Mouse (Mus musculus) cerebellum, postnatal 10 days (tissue): Measurements from ENCODE around the gene Ntrk2.

Source experiments
- DNase-seq, 2 experiments: peaks; one replicate each; pipeline ENCODE4 v3.0.0; 2021; ENCODE audit warnings: mixed read lengths in 2 of 2

Gene Ntrk2

DNA sequence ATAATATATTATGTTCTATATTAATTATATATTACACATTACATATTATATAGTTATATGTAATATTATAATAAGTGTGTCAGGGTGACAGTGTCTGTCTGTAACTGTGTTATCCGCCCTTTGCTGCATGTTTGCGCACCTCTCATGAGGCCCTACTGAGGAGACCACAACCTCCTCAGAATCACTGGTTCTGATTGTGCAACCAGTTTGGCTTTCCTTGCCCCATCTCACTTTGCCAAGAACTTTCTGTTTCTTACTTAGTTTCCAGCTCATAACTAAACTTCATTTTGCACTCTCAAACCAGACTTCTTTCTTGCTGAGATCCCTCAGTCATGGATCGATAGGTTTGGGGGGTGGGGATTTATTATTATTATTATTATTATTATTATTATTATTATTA is 120.8 kb downstream of the Ntrk2 start:
- DNase-seq, result no peak

DNA sequence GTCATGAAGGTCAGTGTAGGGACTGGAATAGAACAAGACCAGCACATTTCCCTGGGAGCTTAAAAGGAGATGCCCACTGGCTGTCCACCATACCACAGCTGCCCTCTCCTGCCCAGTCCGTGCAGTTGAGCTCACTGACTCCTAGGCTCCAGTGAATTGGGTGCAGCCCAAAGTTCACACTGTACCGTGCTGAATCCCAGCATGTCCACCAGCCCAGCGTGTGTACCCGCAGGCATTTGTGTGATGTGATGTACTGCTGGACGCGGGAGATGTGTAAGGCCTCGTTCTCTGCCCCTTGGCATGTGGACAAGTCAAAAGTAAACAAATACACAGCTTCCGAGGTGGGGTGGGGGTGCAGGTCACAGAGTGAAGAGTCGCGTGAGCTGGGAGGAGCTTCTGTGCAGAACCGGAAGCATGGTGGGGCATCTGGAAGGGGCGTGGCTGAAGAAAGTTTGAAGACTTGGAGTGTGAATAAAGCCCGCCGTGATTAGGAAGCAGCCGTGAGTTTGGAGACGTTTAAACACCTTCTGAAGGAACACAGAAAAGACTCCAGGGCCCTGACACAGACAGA is 121.4 kb downstream of the Ntrk2 start:
- DNase-seq, result peak in 1 of 2 experiments; percentile 27

DNA sequence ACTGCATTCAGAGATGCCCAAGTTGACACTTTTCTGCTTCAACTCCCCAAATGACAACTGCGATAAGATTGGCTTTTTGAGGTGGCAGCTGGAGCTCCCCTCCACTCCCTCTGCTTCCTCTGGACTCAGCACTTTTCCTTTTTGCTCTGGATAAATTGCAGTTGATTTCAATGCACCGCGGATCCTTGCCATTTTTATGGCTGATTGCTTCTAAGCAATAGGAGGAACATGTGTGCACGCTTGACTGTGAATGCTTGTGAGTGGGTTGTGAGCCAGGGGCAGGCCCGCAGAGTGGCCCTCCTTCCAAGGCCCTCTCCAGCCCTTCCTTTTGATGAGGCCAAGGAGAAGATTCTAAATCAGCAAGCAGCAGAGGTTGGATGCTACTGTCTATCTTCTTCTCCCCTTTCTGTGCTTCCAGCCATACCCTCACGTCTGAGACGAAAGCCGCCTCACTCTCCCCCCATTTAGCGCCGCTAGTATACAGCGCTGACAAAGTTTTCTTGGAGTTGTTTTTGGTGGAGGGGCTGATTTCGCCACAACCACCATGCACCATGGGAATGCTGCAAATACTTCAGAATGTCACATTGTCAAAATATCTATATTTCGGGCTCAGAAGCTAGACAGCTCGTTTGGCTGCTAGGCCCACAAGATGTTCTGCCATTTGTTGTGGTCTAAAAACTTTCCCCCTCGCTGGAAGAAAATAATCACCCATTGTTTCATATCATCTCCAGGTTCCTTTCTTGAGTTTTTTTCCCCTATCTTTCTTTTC is 122.5 kb downstream of the Ntrk2 start:
- peak; percentile 38 to 55 for DNase-seq

DNA sequence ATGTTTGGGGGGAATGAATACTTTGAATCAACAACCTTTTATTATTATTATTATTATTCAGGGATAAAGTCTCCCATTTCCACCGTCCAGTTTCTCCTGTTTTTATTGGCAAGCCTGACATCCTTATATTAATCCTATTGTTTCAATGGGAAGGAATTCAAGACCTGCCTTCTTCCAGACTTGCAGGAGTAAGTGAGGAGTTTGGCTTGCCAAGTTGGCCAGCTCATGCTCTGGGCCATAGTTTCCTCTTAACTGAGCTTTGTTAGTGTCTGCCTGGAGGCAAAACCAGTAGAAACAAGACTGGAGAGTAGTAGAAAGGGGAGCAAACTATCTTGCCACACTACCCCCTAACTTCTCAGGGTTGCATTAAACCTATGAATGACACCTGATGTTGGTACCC is 123.8 kb downstream of the Ntrk2 start:
- DNase-seq, result no peak

DNA sequence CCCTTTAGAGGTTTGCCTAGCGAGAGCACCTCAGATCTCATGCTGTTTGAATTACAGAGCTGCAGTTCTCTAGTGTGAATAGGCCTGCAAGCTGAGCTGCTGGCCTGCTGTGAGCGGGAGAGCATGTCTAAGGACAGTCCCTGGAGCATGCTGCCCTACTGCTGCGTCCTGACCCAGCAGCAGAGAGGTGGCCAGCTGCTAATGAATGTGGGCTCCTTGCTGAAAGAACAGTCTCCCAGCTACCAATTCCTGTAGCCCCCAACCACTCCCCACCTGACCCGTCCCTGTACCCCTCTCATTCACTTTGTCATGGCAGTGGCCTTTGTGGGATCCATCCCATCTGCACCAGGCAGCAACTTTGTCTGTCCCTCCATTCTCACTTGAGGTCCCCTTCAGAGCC is 126.8 kb downstream of the Ntrk2 start:
- peak in 1 of 2 experiments; percentile 20 for DNase-seq

DNA sequence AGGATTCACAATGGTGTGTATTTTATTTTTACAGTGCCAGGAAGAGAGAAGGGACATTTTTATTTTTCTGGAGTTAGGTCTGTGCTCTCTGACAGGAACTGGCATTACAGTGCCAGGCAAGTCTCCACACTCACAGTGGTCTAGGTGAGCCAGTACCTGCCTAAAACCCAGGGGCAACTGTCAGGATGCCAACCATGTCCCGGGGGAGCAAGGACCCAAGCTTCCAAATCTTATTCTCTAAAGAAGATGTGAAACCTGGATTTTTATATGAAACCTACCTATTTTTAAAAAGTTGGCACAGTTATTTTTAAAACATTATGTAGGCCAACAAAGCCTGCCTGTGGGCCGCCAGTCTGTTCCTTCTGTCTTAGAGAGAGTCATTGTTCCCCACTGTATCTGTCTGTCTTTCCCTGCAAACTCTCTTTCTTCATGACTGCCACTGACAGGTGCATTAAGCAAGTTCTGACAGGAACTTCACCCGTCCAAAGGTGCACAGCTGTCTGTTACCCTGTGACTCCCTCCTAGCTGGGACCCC is 128.3 kb downstream of the Ntrk2 start:
- peak; percentile 53 to 58 for DNase-seq

DNA sequence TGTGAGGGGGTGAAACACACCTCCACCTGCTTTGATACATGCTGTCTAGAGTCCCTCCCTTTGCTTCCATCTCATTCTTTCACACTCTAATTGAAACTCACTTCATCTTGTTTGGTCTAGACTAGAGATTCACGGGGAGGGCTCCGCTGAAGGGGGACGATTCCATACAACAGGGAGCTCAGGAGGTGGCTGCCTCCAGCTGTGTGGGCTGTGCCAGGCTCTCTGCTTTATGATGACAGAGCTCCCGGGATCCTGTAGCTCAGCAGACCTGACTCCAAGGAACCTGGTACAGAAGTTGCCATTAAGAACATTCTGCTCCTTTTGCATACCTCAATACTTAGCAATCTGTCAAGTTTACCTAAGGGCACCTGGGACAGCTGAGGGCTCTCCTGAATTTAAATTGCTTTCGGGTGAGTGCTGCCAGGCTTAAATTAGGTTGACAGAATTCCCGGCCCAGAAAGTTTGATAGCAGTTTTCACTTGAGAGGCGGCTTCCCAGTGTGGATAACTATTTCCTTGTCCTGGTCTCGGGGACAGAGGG is 129.7 kb downstream of the Ntrk2 start:
- DNase-seq, result no peak

DNA sequence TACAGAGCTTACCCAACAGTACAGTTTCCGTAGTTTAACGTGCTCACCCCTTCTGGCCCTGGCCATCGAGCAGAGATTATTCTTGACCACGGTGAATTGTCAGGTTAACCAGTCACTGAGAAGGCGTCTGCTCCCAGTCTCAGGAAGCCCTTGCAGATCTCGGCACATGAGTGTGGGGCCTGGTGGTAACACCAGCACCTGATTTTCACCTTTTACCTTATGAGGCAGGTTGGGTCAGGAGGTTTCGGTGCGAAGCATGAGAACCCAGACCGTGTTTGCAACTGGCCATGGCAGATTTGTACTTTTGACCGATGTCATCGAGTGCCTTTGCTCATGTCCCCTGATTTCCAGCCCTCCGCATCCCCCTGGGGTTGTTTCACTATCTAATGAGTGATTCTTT is 131.5 kb downstream of the Ntrk2 start:
- no peak for DNase-seq

DNA sequence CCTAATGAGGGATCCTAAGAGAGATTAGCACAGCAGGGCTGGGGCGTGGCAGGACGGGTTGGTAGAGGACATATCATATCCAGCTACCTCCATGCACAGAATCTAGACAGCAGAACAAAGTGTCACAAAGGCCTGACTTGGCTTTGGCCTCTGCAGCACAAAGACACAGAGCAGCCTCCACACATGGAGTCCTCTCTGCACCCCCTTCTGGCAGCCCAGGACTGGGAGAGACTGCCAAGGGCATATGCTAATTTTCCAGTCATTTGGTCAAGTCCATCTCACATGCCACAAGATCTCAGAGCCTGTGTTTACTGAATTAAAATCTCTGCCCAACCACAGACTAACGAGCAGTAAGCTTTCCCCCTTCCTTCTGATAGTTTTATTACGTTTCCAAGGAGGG is 132.1 kb downstream of the Ntrk2 start:
- DNase-seq, result peak; percentile 90 to 94

DNA sequence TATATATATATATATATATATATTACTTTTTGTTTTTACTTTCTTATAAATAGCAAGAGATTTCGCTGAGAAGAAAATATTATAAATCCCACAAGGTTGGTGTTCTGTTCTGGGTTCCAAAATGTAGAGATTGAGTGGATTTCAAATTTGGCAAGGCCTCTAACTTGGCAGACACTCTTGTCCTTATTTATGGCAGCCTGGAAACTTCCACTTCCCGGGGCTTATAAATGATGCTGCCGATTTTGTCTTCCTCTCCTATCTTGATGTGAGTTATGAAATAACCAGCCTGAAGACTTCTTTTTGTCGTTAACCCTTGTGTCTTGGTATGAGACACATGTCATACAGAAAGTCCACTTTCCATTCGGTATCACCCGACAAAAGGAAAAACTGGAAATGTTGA is 133.8 kb downstream of the Ntrk2 start:
- DNase-seq, result peak in 1 of 2 experiments; percentile 44

DNA sequence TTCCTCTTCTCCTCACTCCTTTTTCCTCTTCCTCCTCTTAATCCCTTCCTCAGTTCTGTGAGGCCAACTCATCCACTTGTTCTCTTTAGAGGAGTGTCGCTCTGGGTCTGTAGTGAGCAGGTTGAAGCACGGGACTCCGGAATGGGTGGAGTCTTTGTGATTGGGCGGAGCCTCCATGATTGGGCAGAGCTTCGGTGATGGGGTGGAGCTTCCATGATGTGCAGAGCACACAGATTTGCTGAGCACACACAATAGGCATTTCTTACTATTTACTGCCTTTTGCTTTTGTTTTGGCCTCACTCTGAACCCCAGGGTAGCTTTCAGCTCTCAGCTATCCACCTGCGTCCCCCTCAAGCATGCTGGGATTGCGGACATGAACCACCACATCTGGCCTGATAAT is 134.4 kb downstream of the Ntrk2 start:
- no peak for DNase-seq

DNA sequence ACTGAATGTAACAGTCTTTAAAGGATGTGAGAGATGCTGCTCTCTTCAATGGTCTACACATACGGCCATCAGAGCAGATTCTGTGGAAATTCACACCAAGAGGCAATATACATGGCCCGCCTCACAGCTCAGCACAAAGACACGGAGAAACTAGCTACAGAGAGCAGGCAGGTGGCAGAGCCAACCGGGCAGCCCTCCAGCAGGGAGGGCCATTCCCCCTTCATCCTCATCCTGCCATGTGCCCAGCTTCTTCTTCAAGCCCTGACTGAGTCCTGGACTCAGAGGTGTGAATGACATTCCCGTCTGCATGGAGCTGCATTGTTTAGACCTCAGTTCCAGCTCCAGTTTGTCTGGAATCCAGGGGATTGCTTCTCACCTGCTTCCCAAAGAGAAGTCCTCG is 139.4 kb downstream of the Ntrk2 start:
- peak; percentile 60 to 76 for DNase-seq

DNA sequence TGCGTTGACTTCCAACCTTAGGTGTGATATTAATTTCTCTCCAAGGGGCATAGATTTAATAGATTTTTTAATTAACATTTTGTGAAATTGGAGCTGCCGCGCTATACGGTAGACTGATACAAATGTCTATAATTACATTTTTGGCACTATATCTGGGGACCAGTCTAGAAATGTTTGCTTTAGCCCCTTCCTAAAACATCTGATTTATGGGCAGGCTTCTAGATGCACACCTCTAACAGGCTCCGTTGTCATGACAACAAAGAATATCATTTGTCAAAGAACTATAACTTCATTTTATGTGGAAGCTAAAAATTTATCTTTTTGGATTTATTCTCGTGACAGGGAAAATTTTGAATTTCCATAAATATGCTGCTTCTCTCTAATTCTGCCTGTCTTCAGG is 140.2 kb downstream of the Ntrk2 start:
- DNase-seq, result no peak

DNA sequence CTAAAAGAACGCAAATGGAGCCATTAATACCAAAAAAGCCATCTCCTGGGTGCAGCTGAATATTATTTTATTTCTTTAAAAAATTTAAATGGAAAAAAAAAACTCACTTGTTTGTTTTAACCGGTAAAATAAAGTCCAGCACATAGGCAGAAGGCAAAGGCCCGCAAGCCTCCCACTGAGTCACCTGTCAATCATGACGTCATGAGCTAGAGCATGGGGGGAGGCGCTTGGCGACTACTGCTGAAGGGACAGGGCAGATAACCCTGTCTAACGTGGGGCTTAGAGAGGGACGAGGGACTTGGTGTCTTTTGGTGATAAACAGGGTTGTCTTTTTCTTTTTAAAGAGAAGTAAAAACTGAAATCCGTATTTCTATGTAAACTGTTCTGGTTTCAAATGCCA is 140.7 kb downstream of the Ntrk2 start:
- peak; percentile 74 to 77 for DNase-seq

DNA sequence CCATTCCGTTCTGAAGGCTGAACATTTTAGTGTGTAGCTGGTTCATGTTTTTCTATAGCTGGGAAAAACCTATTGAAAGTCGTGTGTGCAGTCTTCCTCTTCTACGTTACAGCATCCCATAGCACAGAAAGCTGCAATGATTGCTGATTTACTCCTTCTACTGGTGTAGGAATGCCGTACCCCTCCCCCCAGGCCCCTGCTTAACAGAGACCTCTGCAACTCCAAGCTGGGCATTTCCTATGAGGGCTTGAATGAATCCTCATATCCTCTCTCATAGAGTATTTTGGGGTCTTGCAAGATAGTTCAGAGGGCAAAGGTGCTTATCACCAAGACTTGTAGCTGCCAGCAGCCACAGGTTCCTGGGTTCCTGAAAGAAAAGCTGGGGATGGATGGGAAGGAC is 148.0 kb downstream of the Ntrk2 start:
- DNase-seq, result no peak

DNA sequence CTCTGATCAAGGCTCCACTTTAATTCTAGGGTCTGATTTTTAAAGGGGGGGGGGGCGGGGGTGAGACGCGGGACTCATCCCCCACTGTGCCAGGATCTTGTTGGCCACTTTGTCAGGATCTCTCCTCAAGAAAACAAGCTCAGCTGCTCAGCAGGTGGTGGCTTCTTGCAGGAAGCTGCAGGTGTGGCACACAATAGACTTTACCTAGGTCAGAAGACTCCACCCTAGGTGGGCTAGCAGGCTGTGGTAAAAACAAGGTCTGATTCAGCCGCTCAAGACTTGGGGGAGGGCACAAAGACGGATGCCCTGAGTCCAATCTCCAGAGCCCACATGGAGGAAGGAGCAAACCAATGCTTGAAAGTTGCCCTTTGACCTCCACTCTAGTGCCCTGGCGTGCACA is 148.4 kb downstream of the Ntrk2 start:
- no peak for DNase-seq

DNA sequence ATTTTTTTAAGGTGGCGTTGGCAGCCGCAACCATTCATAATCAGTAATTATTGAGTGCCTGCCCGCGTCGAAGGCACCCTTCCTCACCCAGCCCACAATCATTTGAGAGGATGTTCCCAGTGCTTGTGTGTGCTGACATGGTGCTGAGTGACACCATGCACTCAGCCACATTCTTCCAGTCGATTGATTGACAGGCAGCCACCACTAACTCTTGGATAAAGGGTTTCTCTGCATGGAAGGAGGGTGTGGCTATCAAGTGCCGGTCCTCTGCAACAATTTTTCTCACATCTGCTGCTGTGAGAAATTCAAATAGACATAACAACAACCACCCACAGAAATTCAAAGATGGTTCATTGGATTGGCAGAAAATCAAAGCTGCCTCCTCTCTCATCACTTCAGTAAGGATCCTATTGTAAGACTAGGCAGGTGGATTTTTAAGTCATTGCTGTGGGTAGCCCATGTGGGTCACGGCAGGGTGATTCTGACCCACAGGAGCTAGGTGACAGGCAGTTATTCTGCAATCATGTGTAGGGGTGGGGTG is 148.9 kb downstream of the Ntrk2 start:
- DNase-seq, result no peak

DNA sequence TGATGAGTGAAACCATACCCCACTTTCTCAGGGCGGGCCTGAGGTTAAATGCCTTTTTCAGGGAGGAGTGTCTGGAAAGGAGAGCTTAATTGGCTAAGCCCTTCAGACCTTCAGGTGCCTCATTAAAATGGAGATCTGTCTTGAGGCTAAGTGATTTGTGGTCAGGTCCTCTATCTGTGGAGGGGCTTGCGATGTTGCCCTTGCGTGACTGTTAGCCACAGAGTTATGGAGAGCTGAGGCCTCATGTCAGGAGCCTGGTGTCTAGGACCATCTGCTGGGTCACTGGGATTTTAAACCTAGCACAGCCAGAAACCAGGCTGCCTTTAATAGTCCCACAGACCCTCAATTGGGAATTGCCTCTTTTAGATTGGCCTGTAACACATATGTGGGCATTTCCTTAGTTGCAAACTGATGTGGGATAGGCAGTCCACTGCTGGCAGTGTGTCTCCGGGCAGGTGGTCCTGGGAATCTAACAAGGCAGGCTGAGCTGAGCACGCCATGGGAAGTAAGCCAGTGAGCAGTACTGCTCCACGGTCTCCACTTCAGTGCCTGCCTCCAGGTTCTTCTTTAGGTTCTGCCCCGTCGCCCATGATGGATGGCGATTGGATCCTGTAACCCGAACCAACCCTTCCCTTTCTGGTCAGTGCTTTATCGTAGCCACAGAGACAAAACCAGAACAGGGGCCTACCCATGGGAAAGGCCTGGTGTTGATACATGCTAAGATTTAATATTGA is 152.0 kb downstream of the Ntrk2 start:
- DNase-seq, result no peak

DNA sequence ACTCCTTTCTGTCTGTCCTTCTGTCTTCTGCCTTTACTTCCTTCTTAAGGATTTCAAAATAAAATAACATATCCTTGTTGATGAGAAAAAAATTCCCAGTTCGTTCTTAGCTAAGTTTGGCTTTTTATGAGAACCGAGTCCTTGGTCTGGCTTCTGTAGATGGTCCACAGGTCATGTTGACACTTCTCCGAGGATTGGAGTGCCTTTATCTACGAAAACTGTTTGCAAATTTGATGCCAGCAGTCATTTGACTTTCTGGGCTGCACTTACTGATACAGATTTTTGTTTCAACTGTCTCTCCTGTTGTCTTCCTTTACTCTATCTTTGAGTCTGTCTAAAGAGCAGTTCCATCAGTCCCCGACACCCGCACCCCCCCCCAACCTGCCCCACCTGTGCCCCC is 154.0 kb downstream of the Ntrk2 start:
- no peak for DNase-seq

DNA sequence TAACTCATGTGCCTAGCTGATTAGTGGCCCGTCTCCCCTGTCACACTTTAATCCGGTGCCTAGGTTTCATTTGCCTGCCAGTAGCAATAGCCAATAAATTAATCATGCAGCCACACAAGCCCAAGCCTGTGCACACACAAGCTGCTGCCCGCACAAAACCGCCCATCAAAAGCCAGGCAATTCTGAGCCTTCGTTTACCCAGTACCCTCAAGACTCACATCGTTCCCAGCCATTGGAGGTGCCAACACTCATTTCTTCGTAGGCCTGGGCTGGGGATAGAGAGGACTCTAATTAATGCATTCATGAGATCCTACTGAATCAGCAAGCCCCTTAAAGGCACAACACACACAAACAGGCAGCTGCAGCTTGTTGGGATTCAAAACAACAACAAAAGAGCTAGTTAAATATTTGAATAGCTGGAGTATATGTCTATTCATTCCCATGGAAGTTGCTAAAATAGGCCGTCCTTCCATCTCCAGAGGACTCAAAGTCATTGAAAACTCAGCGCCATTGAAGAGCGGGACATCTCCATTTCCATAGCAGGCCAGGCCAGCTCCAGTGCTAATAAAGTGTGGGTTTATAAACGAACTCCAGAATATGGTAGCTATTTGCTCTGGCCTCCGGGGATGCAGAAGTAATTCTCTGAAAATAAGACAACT is 158.5 kb downstream of the Ntrk2 start:
- peak; percentile 63 to 64 for DNase-seq

DNA sequence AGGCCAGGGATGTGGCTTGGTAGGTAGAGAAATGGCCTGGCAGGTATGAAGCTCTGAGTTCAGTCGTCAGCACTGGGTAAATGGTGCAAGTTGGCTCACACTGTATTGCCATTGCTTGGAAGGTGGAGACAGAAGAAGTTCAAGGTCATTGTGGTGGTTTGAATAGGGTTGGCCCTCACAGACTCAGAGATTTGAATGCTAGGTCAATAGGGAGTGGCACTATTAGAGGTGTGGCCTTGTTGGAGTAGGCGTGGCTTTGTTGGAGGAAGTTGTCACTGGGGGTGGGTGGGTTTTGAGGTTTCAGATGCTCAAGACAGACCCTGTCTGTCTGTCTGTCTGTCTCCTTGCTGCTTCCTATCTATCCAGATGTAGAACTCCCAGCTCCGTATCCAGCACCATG is 159.5 kb downstream of the Ntrk2 start:
- DNase-seq, result no peak

DNA sequence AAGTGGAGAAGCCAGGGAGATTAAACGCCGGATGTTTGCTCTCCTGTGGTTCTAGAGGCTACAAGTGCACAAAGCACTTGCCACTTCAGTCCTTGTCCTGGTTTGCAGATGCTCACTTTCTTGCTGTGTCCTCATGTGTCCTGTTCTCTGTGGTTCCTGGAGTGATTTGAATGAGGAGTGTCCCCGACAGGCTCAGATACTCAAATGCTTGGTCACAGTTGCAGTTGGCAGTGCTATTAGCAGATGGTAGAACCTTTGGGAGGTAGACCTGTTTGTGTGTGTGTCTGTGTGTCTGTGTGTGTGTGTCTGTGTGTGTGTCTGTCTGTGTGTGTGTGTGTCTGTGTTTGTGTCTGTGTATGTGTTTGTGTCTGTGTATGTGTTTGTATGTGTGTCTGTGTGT is 160.1 kb downstream of the Ntrk2 start:
- peak; percentile 45 to 54 for DNase-seq

DNA sequence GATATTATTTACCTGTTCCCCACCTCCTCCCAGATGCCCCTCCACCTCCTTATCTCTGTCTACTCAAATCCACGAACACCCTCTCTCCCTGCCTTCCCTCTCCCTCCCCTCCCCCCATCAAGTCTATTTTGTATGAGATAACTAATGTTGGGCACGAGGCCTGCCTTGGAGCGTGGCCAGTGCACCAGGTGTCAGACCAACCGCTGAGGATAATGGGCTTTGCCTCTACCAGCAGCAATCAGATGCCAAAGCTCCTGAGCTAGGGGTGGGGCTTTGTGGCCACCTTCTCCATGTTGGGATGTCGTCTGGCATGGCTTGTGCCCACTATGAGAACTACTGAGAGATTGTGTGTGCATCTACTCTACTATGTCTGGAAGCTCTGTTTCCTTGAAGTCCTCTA is 161.8 kb downstream of the Ntrk2 start:
- peak; percentile 91 to 92 for DNase-seq
